Mouse (Mus musculus) megakaryocyte, adult 5-6 weeks (primary cell): ENCODE results near the gene Rho. TPM values are rescaled to one million over a fixed set of nuclear protein-coding genes. Genes with fewer than 3 reads are reported as not detected.

Source experiments
- ATAC-seq: 2 replicates; pipeline ENCODE4 v1.8.0; 2016; ENCODE audit warnings: mild to moderate bottlenecking, inconsistent platforms; ENCODE audit not compliant: poor library complexity, severe bottlenecking
- total RNA-seq, 2 experiments: library from RNA; stranded (forward) in 1 of 2; stranded (reverse) in 1 of 2; fragments of 153-499, 151-499 nt in 1 of 2; fragments of 221-1000, 200-1000 nt in 1 of 2; gene quantifications; 2 replicates each; pipeline versions ENCODE4 v1.2.3 to v1.2.4; 2015 to 2017

The Rho gene
- total RNA-seq, 2 experiments from 2014 or later = 0.04 TPM; not detected in 1

DNA sequence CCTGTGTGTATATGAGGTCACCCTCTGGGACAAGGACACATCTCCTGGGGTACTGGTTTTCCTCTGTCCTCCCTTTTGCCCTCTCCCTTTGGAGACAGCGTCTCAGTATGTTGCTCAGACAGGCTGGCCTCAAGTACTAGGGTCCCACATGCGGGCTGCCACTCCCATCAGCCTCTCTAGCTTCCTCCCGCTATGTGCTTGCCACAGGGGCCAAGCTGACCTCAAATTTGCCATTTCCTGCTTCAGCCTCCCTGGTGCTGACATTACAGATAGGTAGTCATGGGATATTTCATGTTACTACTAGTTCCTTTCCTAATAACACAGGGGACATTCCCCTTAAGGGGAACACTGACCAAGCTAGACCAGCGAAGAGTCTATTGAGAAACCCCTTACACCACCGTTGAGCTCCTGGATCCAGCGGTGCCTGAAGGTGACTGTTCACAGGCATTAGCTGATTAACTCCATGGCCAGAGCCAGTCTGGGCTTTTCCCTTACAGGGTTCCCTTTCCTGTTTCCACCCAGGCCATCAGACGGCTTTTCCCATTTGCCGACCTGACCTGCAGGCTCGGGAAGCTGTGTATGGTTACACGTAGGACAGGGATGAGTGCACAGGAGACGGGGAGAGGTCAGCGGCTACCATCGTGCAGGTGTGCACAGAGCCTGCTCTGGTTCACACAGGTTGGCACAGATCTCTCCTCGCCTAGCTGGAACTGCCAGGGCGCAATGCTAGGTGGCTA, 41.8 kb downstream of the Rho start:
- ATAC-seq = peak; percentile 45

GRCm38 (mm10) chr6:115973881-115974662, 42.5 kb downstream of the Rho start:
- no peak for ATAC-seq

GRCm38 (mm10) chr6:115975606-115976005, 44.1 kb downstream of the Rho start:
- ATAC-seq = no peak

- ATAC-seq = no peak
Observed at GRCm38 (mm10) chr6:115977810-115978209, 46.3 kb downstream of the Rho start.

DNA sequence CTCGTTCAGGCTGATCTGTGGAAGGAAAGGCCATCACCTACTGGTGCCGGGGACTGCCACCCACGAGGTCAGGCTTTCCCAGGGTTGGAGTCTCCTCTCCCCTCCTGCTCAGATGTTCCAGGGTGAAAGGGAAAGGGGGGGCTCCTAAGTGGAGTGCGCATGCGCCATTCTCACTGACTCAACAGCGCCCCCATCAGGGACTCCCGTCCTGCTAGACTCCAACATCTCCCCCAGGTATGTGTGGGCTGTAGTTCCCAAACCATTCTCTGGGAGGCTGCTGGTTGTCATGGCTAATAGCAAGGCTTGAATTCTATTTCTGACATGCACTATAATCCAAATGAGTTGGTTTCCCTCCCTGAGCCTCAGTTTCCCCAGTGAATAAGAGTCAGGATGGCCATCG, 47.0 kb downstream of the Rho start:
- no peak for ATAC-seq

- no peak for ATAC-seq
Observed at GRCm38 (mm10) chr6:115982889-115983288, 51.3 kb downstream of the Rho start.

GRCm38 (mm10) chr6:115983306-115984038, 51.9 kb downstream of the Rho start:
- ATAC-seq = no peak

DNA sequence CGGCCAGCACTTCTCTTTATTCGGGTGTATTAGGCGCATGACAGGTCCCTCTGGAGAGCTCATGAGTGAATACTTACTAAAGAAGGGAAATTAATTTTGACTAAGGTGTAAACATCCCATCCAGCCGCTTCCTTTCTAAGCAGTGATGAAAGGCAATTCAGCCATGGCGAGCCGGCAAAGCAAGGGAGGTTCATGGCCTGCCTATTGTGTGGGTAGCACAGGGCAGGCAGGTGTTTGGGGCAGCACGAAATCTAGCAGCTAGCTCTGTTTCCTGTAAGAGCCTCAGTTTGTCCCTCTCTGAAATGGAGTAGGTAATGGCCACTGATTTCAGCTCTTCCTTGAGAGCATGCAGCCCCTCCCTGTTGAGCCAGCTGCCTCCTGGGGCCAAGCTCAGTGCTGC, 53.0 kb downstream of the Rho start:
- no peak for ATAC-seq

- ATAC-seq = no peak
Observed at GRCm38 (mm10) chr6:115985622-115986021, 54.1 kb downstream of the Rho start.

GRCm38 (mm10) chr6:115986472-115987095, 55.0 kb downstream of the Rho start:
- ATAC-seq = no peak

DNA sequence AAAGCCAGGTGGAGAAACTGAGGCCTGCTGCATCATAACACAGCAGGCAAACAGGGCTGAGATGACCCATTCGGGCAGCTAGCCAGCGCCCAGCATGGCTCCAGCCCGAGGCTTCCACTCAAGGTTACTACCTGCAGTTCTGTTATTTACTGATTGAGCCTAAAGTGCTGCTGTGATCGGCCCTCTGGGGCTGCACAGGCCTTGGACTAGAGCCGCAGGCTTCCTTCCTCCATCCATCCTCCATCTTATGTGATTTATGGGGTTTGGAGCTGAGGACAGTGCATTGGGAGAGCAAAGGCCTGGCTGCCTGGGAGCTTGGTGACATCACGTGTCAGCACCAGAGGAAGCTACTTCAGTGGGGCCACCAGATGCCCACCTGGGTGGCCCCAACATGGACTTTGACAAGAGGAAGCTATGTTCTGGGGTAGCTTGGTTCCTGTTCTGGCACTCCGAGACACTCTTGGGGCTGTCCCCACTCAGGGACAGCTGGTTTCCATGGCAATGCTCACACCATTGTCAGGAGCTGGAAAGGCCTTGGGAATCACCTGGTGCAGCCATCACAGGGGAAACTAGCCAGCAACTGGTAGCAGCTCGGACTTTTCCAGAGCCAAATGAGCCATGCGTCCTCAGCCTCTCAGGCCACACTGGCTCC, 55.7 kb downstream of the Rho start:
- ATAC-seq = 0 out of 2 replicates have a peak, but pooled peaks have one; percentile 19

GRCm38 (mm10) chr6:115989032-115989431, 57.5 kb downstream of the Rho start:
- no peak for ATAC-seq

- ATAC-seq = no peak
Observed at GRCm38 (mm10) chr6:115989607-115990006, 58.1 kb downstream of the Rho start.

Other genes starting within 250 kb of the Rho start
- gene Tmem40, start 169.3 kb upstream of the Rho start, total RNA-seq (2015) = 7.7 and 12.4 TPM in 2 replicates
- 7.7 and 15.2 TPM in 2 replicates for gene Tmem40, start 169.3 kb upstream of the Rho start, total RNA-seq (2017)
- 0.34 and 0.38 TPM in 2 replicates for gene Cand2, start 157.2 kb upstream of the Rho start, total RNA-seq (2015)
- gene Cand2, start 157.2 kb upstream of the Rho start, total RNA-seq (2017) = 0.07 and 0.24 TPM in 2 replicates
- gene Rpl32, start 123.0 kb upstream of the Rho start, total RNA-seq (2015) = 2,908 and 2,972 TPM in 2 replicates
- gene Rpl32, start 123.0 kb upstream of the Rho start, total RNA-seq (2017) = 3,179 and 3,683 TPM in 2 replicates
- 0.09 TPM in 1 of 2 replicates, not detected in the other for gene Efcab12, start 93.3 kb upstream of the Rho start, total RNA-seq (2015)
- gene Efcab12, start 93.3 kb upstream of the Rho start, total RNA-seq (2017) = not detected in 2 replicates
- gene Mbd4, start 78.4 kb upstream of the Rho start, total RNA-seq (2015) = 9.1 and 10.9 TPM in 2 replicates
- gene Mbd4, start 78.4 kb upstream of the Rho start, total RNA-seq (2017) = 19.9 and 21.3 TPM in 2 replicates
- gene Ift122, start 78.3 kb upstream of the Rho start, total RNA-seq (2015) = 1.1 and 3.3 TPM in 2 replicates
- gene Ift122, start 78.3 kb upstream of the Rho start, total RNA-seq (2017) = 2.8 and 4.8 TPM in 2 replicates
- not detected in 2 replicates for gene H1foo, start 13.2 kb downstream of the Rho start, total RNA-seq (2015)
- gene H1foo, start 13.2 kb downstream of the Rho start, total RNA-seq (2017) = not detected in 2 replicates
- 151 and 156 TPM in 2 replicates for gene Plxnd1, start 63.3 kb downstream of the Rho start, total RNA-seq (2015)
- 88.0 and 90.9 TPM in 2 replicates for gene Plxnd1, start 63.3 kb downstream of the Rho start, total RNA-seq (2017)